Mouse (Mus musculus): ENCODE data around the gene Crb2.

DNA sequence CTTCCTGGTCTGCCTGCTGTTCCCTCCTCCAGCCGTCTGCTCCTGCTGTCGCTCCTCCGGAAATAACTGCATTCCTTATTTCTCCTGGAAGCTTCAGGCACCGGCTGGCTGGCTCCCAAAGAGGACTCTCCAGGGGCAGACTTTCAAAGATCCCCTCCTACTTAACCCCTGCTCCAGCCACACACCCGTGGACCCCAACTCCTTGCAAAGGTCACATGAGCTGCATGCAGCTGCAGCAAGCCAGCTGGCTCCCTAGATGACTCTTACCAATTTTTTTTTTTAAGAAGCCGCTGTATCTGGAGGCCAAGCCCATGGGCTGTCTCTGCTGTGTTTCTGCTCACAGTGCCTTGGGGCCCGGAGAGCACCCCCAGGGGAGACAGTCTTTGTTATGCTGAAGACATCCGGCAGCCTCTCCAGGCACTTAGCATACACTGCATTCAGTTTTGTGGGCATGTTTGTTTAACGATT is 8.9 kb upstream of the Crb2 start:
- TF ChIP-seq ZNF384 (IDR thresholded peaks at IDR 0.05; ENCODE audit: low read depth, low read length) (peak; percentile 88), CHD2 (IDR thresholded peaks at IDR 0.05; ENCODE audit: low read depth, low read length) (0 out of 2 replicates have a peak, but pooled peaks have one; percentile 14), HCFC1 (IDR thresholded peaks at IDR 0.05; ENCODE audit: borderline replicate concordance, insufficient read depth, low read length) (no peak), ZC3H11A (IDR thresholded peaks at IDR 0.05; ENCODE audit: borderline replicate concordance, low read depth, low read length) (no peak), MAFK (IDR thresholded peaks at IDR 0.05; ENCODE audit: insufficient read depth, low read depth, low read length) (no peak)
